14 mouse cellular contexts compared by ENCODE assay signal in the genomic region with DNA sequence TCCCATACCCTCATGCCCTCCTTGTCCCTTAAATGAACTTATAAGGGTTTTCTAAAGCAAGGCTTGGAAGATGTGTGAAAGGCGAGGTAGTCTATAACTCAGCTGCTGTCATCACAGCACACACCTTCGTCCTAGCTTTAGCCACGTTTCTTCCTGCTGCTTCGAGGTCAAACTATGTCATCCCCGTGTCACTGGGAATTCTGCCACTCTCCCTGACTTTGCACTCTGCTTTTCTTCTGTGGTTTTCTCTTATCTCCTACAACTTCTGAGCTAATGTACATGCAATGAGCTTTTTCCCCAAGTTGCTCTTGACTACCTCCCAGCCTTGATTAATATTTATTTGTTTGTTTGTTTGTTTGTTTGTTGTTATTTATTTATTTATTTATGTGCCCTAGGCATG.
"Had no signal": no experiment of that assay in that cellular context is flagged by ENCODE, and none has a peak within 500 bp of the region (broad histone marks: within the 10 kb centered on the region; RNA-seq: fewer than 3 reads in every experiment).

No protein-coding gene starts in this region.

- H3K9me3 ChIP-seq: kidney, embryonic 15.5 days; limb, embryonic 10.5 days; limb, embryonic 13.5 days; liver, embryonic 13.5 days; midbrain, embryonic 10.5 days; midbrain, embryonic 13.5 days had no signal

- DNase-seq: kidney, adult 11 months; kidney, adult 8-10 months; kidney, postnatal 4 days; liver, embryonic 13.5 days; lung, adult 2 months; thymus, adult 18-20 months; thymus, postnatal 36 days had no signal

- H3K9ac ChIP-seq: kidney, embryonic 15.5 days; limb, embryonic 13.5 days; liver, embryonic 13.5 days; midbrain, embryonic 13.5 days had no signal

- H3K27me3 ChIP-seq: kidney, embryonic 15.5 days; limb, embryonic 13.5 days; liver, embryonic 13.5 days; midbrain, embryonic 13.5 days had no signal

- H3K27ac ChIP-seq: kidney, embryonic 15.5 days; limb, embryonic 10.5 days; limb, embryonic 13.5 days; macrophage; midbrain, embryonic 10.5 days; midbrain, embryonic 13.5 days had no signal

- H3K4me2 ChIP-seq: kidney, embryonic 15.5 days; limb, embryonic 13.5 days; liver, embryonic 13.5 days; midbrain, embryonic 13.5 days had no signal

- H3K4me1 ChIP-seq: liver, embryonic 13.5 days; midbrain, embryonic 10.5 days; midbrain, embryonic 13.5 days had no signal

- ATAC-seq: inflammation-experienced regulatory T-cells, adult 6 months; midbrain, embryonic 13.5 days had no signal

- H3K4me3 ChIP-seq: kidney, embryonic 15.5 days; limb, embryonic 10.5 days; limb, embryonic 13.5 days; liver, embryonic 13.5 days; midbrain, embryonic 10.5 days; midbrain, embryonic 13.5 days had no signal
